Mouse (Mus musculus): ENCODE data around the gene Gm3448.

DNA sequence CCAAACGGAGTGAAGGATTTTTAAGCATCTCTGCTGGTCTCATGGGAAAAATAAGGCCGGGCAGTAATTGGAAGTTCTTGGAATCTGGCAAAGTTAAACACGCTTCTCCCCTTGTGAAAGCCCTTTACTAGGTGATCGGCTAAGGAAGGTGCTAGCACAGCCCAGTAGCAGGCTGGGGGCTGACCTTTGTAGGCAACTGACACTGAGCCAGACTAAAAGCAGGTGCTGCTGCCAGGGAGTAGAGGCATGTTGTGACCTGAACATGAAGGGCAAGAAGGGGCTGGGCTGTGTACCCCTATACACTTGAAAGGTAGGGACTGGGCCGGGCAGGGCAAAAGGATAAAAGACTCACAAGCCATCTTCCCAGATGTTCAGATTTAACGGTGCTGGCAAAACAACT, 19.0 kb upstream of the Gm3448 start:
- TF ChIP-seq GATA1 (IDR thresholded peaks at IDR 0.05; ENCODE audit: low read length), result no peak
- TF ChIP-seq TAL1 (IDR thresholded peaks at IDR 0.05; ENCODE audit: low read length), result no peak
